Mouse (Mus musculus): ENCODE data around the gene Ubxn10. TPM values are rescaled to one million over a fixed set of nuclear protein-coding genes. Genes with fewer than 3 reads are reported as not detected.
A peak's percentile ranks its signal among the peaks of the same experiment; 100 is the strongest.

Gene Ubxn10
- total RNA-seq, 2 experiments from 2014 or later, result not detected

GRCm38 (mm10) chr4:138739136-138739851 is 2.3 kb upstream of the Ubxn10 start:
- ATAC-seq (replicated peaks; ENCODE audit: poor library complexity, severe bottlenecking), result no peak

- no peak for ATAC-seq (replicated peaks; ENCODE audit: poor library complexity, severe bottlenecking)
Observed at GRCm38 (mm10) chr4:138734863-138735262, 2.1 kb downstream of the Ubxn10 start.

- no peak for ATAC-seq (replicated peaks; ENCODE audit: poor library complexity, severe bottlenecking)
Observed at GRCm38 (mm10) chr4:138734105-138734504, 2.9 kb downstream of the Ubxn10 start.

GRCm38 (mm10) chr4:138729018-138729703 is 7.8 kb downstream of the Ubxn10 start:
- ATAC-seq (replicated peaks; ENCODE audit: poor library complexity, severe bottlenecking), result no peak

- no peak for ATAC-seq (replicated peaks; ENCODE audit: poor library complexity, severe bottlenecking)
Observed at GRCm38 (mm10) chr4:138725751-138726150, 11.2 kb downstream of the Ubxn10 start.

GRCm38 (mm10) chr4:138725127-138725461 is 11.9 kb downstream of the Ubxn10 start:
- ATAC-seq (replicated peaks; ENCODE audit: poor library complexity, severe bottlenecking), result no peak

GRCm38 (mm10) chr4:138724354-138725126 is 12.4 kb downstream of the Ubxn10 start, which contains the start of gene Pla2g2c:
TSS of gene Pla2g2c (plus strand) at chr4:138724792.
- peak; percentile 35; the same call in 1 of the 2 replicates for ATAC-seq (replicated peaks; ENCODE audit: poor library complexity, severe bottlenecking)

GRCm38 (mm10) chr4:138723493-138724281 is 13.3 kb downstream of the Ubxn10 start:
- ATAC-seq (replicated peaks; ENCODE audit: poor library complexity, severe bottlenecking), result no peak

- no peak for ATAC-seq (replicated peaks; ENCODE audit: poor library complexity, severe bottlenecking)
Observed at GRCm38 (mm10) chr4:138719264-138719596, 17.7 kb downstream of the Ubxn10 start.

GRCm38 (mm10) chr4:138718586-138719263 is 18.2 kb downstream of the Ubxn10 start:
- ATAC-seq (replicated peaks; ENCODE audit: poor library complexity, severe bottlenecking), result no peak

GRCm38 (mm10) chr4:138716697-138717096 is 20.3 kb downstream of the Ubxn10 start:
- no peak for ATAC-seq (replicated peaks; ENCODE audit: poor library complexity, severe bottlenecking)

- no peak for ATAC-seq (replicated peaks; ENCODE audit: poor library complexity, severe bottlenecking)
Observed at GRCm38 (mm10) chr4:138714186-138714585, 22.8 kb downstream of the Ubxn10 start.

- no peak for ATAC-seq (replicated peaks; ENCODE audit: poor library complexity, severe bottlenecking)
Observed at GRCm38 (mm10) chr4:138712621-138713020, 24.3 kb downstream of the Ubxn10 start.

- no peak for ATAC-seq (replicated peaks; ENCODE audit: poor library complexity, severe bottlenecking)
Observed at GRCm38 (mm10) chr4:138712096-138712495, 24.9 kb downstream of the Ubxn10 start.

GRCm38 (mm10) chr4:138711051-138711820 is 25.7 kb downstream of the Ubxn10 start:
- ATAC-seq (replicated peaks; ENCODE audit: poor library complexity, severe bottlenecking), result no peak

- no peak for ATAC-seq (replicated peaks; ENCODE audit: poor library complexity, severe bottlenecking)
Observed at GRCm38 (mm10) chr4:138710633-138711032, 26.3 kb downstream of the Ubxn10 start.

GRCm38 (mm10) chr4:138709944-138710343 is 27.0 kb downstream of the Ubxn10 start:
- ATAC-seq (replicated peaks; ENCODE audit: poor library complexity, severe bottlenecking), result no peak

- no peak for ATAC-seq (replicated peaks; ENCODE audit: poor library complexity, severe bottlenecking)
Observed at GRCm38 (mm10) chr4:138709246-138709645, 27.7 kb downstream of the Ubxn10 start.

GRCm38 (mm10) chr4:138708636-138709035 is 28.3 kb downstream of the Ubxn10 start:
- peak; percentile 27 for ATAC-seq (replicated peaks; ENCODE audit: poor library complexity, severe bottlenecking)

All from granulocyte monocyte progenitor cell, adult 5-6 weeks (primary cell).